Mouse (Mus musculus): ENCODE data around the gene Ccr10. TPM values are rescaled to one million over a fixed set of nuclear protein-coding genes. Genes with fewer than 3 reads are reported as not detected.
A peak's percentile ranks its signal among the peaks of the same experiment; 100 is the strongest.

The Ccr10 gene
- under 1 TPM in 1 of 2 experiments, not detected in 1; 0.18 TPM for total RNA-seq (2021)
- long read RNA-seq = 0 reads

DNA sequence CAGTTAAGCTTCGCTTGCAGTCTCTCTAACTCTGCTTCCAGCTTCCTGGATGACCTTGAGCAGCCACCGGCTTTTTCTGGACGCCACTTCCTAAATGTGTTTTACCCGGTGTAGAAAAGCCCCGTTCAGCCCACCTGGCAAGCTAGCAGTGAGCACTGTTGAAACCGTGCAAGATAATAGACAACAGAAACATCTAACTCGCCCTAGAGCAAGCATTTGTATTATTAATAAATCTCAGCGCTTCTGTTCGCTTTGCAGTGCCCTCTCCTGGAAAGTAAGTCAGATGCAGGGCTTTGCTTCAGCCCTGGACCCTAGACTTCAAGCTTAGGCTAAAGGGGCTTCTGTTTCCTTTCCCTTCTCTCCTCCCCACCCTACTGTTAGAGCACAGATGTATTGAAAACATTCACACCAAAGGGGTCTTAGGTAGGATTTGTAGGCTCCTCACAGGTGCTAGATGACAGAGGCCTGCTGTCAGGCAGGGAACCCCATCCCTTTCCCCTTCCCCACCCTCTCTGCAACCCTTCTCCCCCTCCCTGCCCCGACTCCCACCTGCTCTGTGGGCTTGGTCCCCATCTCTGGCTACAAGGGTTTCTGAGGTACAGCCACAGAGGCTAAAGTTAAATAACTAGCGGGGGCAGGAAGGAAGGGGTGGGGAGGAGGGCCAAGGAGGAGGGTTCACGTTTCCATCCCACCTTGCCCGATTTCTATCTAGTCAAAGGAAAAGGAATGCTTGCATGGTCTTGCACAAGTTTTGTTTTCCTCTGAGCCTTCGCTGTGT is at the start of gene Ccr10:
Ccr10 (minus strand) TSS at position 593 of the 778 bp plus-strand sequence.
- peak in 1 of 2 experiments; percentile 65 for DNase-seq (ENCODE audit: low spot score in 2 of 2)

GRCm38 (mm10) chr11:101224337-101224736 is 49.1 kb upstream of the Ccr10 start:
- DNase-seq (ENCODE audit: low spot score in 2 of 2) = no peak

GRCm38 (mm10) chr11:101221306-101221986 is 46.2 kb upstream of the Ccr10 start:
- DNase-seq (ENCODE audit: low spot score in 2 of 2) = peak; percentile 47 to 70

- no peak for DNase-seq (ENCODE audit: low spot score in 2 of 2)
These were observed 45.6 kb upstream of the Ccr10 start for GRCm38 (mm10) chr11:101220853-101221252.

- no peak for DNase-seq (ENCODE audit: low spot score in 2 of 2)
These were observed 43.3 kb upstream of the Ccr10 start for GRCm38 (mm10) chr11:101218436-101219055.

- no peak for DNase-seq (ENCODE audit: low spot score in 2 of 2)
These were observed 41.7 kb upstream of the Ccr10 start for GRCm38 (mm10) chr11:101216936-101217335.

DNA sequence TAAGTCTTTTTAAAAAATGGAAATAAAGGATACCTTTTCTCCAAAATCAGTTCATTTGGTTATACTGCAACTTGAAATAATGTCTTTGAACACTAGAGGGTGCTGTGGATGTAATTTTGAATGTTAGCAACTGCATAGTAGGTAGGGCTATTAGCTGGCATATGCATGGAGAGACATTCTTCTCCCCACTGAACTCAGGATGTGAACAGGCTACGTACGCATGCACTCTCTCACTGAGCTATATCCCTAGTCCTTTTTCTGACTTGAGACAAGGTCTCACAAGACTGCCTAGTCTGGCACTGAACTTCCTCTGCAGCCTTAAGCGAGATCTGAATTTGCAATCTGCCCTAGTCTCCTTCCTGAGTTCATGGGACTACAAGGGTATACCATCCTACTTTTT is 36.7 kb upstream of the Ccr10 start:
- peak in 1 of 2 experiments; percentile 82 for DNase-seq (ENCODE audit: low spot score in 2 of 2)

- DNase-seq (ENCODE audit: low spot score in 2 of 2) = peak in 1 of 2 experiments; percentile 66
These were observed 25.7 kb upstream of the Ccr10 start for GRCm38 (mm10) chr11:101200986-101201385.

GRCm38 (mm10) chr11:101199555-101199954 is 24.3 kb upstream of the Ccr10 start:
- DNase-seq (ENCODE audit: low spot score in 2 of 2) = no peak

GRCm38 (mm10) chr11:101196175-101196574 is 20.9 kb upstream of the Ccr10 start:
- no peak for DNase-seq (ENCODE audit: low spot score in 2 of 2)

DNA sequence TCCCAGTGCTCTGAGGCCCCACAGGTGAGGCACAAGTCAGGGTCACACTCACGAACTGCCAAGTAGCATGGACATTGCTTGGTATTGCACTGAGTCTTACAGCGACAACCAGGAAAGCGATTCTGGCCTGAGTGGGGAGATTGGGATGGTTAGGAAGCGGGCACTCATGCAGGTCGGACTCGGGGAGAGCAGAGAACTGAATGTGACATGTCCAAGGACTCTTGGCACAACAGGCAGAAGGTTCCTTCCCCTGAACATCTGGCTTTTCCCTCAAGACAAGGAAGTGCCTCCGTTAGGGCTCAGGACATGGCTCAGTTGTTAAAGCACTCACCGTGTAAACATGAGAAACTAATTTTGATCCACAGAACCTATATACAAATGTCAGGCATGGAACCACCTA is 20.3 kb upstream of the Ccr10 start:
- no peak for DNase-seq (ENCODE audit: low spot score in 2 of 2)

DNA sequence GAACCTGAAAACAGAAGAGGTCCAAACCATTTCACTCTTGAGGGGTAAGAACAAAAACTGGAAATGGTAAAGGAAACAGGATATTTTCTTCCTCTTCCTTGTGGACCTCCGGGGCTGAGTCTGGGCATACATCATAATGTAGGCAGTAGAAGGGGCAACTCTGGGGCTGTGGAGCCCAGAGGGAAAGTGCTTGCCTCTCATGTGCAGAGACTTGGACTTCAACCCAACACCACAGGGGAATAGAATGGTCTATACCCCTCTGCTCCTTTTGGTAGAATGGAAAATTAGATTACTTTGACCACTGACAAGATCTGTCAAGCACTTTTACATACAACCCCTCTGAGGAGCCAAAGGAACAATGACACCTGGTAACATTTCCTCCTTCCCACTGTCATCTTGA is 19.9 kb upstream of the Ccr10 start:
- DNase-seq (ENCODE audit: low spot score in 2 of 2) = no peak

DNA sequence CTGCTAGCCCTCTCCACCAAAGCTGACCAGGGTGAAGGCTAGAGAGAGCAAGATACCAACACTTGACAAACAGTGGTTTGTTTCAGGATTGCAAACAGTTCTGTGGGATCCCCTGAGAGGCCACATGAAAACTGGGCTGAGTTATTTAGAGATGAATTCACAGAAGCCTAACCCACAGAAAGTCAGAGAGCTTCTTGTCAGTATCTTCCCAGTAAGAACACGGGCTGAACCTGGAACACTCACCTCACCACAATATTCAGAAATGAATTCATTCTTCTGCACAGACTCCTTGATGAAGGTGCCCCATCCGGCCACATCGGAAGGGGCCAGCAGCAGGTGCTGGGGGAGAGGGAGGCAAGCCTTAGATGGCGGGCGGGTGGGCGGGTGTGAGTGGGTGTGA is 19.4 kb upstream of the Ccr10 start:
- DNase-seq (ENCODE audit: low spot score in 2 of 2) = no peak

- no peak for DNase-seq (ENCODE audit: low spot score in 2 of 2)
These were observed 18.9 kb upstream of the Ccr10 start for GRCm38 (mm10) chr11:101194137-101194536.

- DNase-seq (ENCODE audit: low spot score in 2 of 2) = no peak
These were observed 17.8 kb upstream of the Ccr10 start for GRCm38 (mm10) chr11:101193076-101193475.

DNA sequence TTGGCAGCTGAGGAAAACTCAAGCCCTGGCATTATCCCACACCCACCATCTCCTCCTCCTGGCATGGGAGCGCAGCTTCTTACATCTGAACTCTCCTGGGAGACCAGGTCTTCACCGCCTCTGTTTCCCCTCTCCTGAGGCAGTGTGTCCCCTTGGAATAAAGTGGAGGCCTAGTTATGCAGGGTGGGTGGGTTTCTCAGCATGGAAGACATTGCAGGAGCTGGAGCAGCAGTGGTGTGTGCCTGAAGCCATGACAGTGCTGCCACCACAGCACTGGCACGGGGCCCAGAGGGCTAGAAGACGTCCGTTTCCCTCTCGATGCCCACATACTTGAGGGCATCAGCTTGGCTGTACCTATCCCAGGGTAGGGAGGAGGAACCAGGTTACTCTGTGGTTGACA is 17.4 kb upstream of the Ccr10 start:
- DNase-seq (ENCODE audit: low spot score in 2 of 2) = no peak

DNA sequence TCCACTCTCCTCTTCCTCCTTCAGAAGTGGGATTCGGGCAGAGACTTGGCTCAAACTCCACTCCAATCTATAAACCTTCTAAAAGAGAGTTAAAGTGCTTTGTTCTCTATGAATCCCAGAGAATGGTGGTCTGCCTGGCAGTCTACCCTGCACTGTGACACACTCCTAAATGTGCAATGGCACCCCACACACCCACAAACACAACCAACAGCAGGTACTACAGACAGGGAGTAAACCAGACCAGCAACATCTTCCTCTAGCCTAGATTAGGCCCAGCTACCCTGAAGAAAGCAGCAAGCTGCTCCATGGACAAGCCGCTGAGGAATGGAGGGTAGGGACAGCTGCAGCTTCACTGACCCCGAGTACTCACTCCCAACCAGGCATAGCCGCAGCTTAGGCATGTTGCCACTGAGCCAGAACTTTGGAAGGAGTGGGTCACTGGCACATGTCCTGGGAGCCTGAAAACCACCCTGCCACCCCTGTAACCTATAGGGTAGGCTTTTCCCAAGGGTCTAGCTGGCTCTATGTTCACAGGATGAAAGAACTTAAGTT is 16.8 kb upstream of the Ccr10 start:
- no peak for DNase-seq (ENCODE audit: low spot score in 2 of 2)

GRCm38 (mm10) chr11:101190913-101191907 is 16.0 kb upstream of the Ccr10 start:
- peak in 1 of 2 experiments; percentile 56 for DNase-seq (ENCODE audit: low spot score in 2 of 2)

- no peak for DNase-seq (ENCODE audit: low spot score in 2 of 2)
These were observed 15.1 kb upstream of the Ccr10 start for GRCm38 (mm10) chr11:101190181-101190912.
